Mouse (Mus musculus) CH12.LX (cell line): ENCODE data around the gene Gstt4. TPM values are rescaled to one million over a fixed set of nuclear protein-coding genes. Genes with fewer than 3 reads are reported as not detected.

ENCODE experiments used
- DNase-seq: peaks from one replicate; pipeline ENCODE4 v3.0.0-alpha.2; 2013; ENCODE audit errors: extremely low read depth
- H3K27ac ChIP-seq: 2 replicates; pipeline ENCODE4 v1.5.1; 2012; ENCODE audit warnings: low read depth, mild to moderate bottlenecking, control low read depth, moderate library complexity; ENCODE audit not compliant: insufficient read depth
- H3K27me3 ChIP-seq: replicated peaks from 2 replicates; pipeline ENCODE3; 2012; ENCODE audit warnings: inconsistent platforms
- H3K36me3 ChIP-seq, 2 experiments: replicated peaks in 1 of 2; 2 replicates each; pipeline versions ENCODE3 to v1.6.1; 2012; ENCODE audit warnings: inconsistent platforms in 1 of 2, low read length in 1 of 2, mild to moderate bottlenecking in 1 of 2, mixed read lengths in 1 of 2, moderate library complexity in 1 of 2; ENCODE audit not compliant: control insufficient read depth in 1 of 2, insufficient read depth in 1 of 2
- H3K4me1 ChIP-seq, 2 experiments: 2 replicates each; pipeline ENCODE4 v1.6.1; 2012; ENCODE audit warnings: inconsistent platforms in 1 of 2, moderate library complexity in 1 of 2; ENCODE audit not compliant: insufficient read depth in 2 of 2, control insufficient read depth in 1 of 2
- H3K4me2 ChIP-seq: 2 replicates; pipeline ENCODE4 v1.6.1; 2012; ENCODE audit warnings: low read depth, mild to moderate bottlenecking, control low read depth; ENCODE audit not compliant: poor library complexity, insufficient read depth, severe bottlenecking
- H3K4me3 ChIP-seq, 3 experiments: fragments of 150-350 bp in 1 of 3; sonication (generic) in 1 of 3; replicated peaks in 1 of 3; 2 replicates each; pipeline versions ENCODE3 to v1.5.1; 2011 to 2012; ENCODE audit warnings: low read depth in 2 of 3, low read length in 2 of 3, mild to moderate bottlenecking in 2 of 3, moderate library complexity in 2 of 3, control low read depth in 1 of 3, improper control_type of control experiment in 1 of 3, inconsistent platforms in 1 of 3, mixed read lengths in 1 of 3; ENCODE audit not compliant: poor library complexity in 1 of 3
- H3K79me2 ChIP-seq: replicated peaks from 2 replicates; pipeline ENCODE4 v1.6.1; 2012; ENCODE audit warnings: mild to moderate bottlenecking, moderate library complexity; ENCODE audit not compliant: control insufficient read depth, poor library complexity, insufficient read depth, severe bottlenecking; ENCODE audit errors: extremely low read depth
- H3K9ac ChIP-seq: 2 replicates; pipeline ENCODE4 v1.6.1; 2012; ENCODE audit warnings: low read depth, mild to moderate bottlenecking, control low read depth, moderate library complexity; ENCODE audit not compliant: insufficient read depth
- H3K9me3 ChIP-seq: replicated peaks from 2 replicates; pipeline ENCODE3; 2012; ENCODE audit warnings: low read length, inconsistent platforms, mixed read lengths
- CHD1 ChIP-seq: IDR thresholded peaks from 2 replicates; pipeline ENCODE4 v1.6.1; 2012; ENCODE audit warnings: low read depth, low read length, improper control_type of control experiment, inconsistent platforms
- CHD2 ChIP-seq: IDR thresholded peaks from 2 replicates; pipeline ENCODE4 v1.6.1; 2011; ENCODE audit warnings: low read length, improper control_type of control experiment
- GABPA ChIP-seq: IDR thresholded peaks from 2 replicates; pipeline ENCODE4 v1.6.1; 2012; ENCODE audit warnings: low read depth, low read length, improper control_type of control experiment, inconsistent platforms; ENCODE audit not compliant: insufficient replicate concordance
- IRF4 ChIP-seq: IDR thresholded peaks from 2 replicates; pipeline ENCODE4 v1.6.1; 2014; ENCODE audit warnings: low read depth, mild to moderate bottlenecking, inconsistent platforms, low read length, improper control_type of control experiment
- JUND ChIP-seq: conservative IDR thresholded peaks from 2 replicates; pipeline ENCODE4 v1.6.1; 2011; ENCODE audit warnings: low read depth, low read length, improper control_type of control experiment
- KAT2A ChIP-seq: IDR thresholded peaks from 2 replicates; pipeline ENCODE4 v1.6.1; 2012; ENCODE audit warnings: low read length, improper control_type of control experiment, inconsistent platforms; ENCODE audit not compliant: insufficient replicate concordance
- MAFK ChIP-seq: IDR thresholded peaks from 2 replicates; pipeline ENCODE4 v1.6.1; 2011; ENCODE audit warnings: low read length, improper control_type of control experiment; ENCODE audit not compliant: insufficient replicate concordance
- MYC ChIP-seq: IDR thresholded peaks from 2 replicates; pipeline ENCODE4 v1.6.1; 2011; ENCODE audit warnings: low read depth, mild to moderate bottlenecking, improper control_type of control experiment, low read length
- NRF1 ChIP-seq: IDR thresholded peaks from 2 replicates; pipeline ENCODE4 v1.6.1; 2014; ENCODE audit warnings: low read depth, mild to moderate bottlenecking, inconsistent platforms, low read length, improper control_type of control experiment, moderate library complexity
- PAX5 ChIP-seq: IDR thresholded peaks from 2 replicates; pipeline ENCODE4 v1.6.1; 2012; ENCODE audit warnings: low read length, inconsistent platforms, mixed read lengths
- POLR2AphosphoS2 ChIP-seq: IDR thresholded peaks from 2 replicates; pipeline ENCODE4 v1.6.1; 2011; ENCODE audit warnings: low read depth, low read length, improper control_type of control experiment
- RAD21 ChIP-seq: IDR thresholded peaks from 2 replicates; pipeline ENCODE4 v1.6.1; 2011; ENCODE audit warnings: low read depth, mild to moderate bottlenecking, low read length, improper control_type of control experiment, moderate library complexity
- SMC3 ChIP-seq: IDR thresholded peaks from 2 replicates; pipeline ENCODE4 v1.6.1; 2011; ENCODE audit warnings: low read depth, low read length, improper control_type of control experiment
- TBP ChIP-seq: conservative IDR thresholded peaks from 2 replicates; pipeline ENCODE4 v1.6.1; 2011; ENCODE audit warnings: low read depth, low read length, improper control_type of control experiment
- ZKSCAN1 ChIP-seq: IDR thresholded peaks from 2 replicates; pipeline ENCODE4 v1.6.1; 2012; ENCODE audit warnings: low read depth, inconsistent platforms, low read length, improper control_type of control experiment, borderline replicate concordance
- dilution Hi-C: fragments of 300-500 bp; cut with MboI; formaldehyde crosslinking; loops from 2 replicates; pipeline ENCODE4 v1.14.3; 2020; ENCODE audit warnings: low sequenced_read_pairs; ENCODE audit not compliant: extremely low pct_unique_long_range_greater_than_20kb, extremely low pct_ligation_motif_present
- in situ Hi-C: fragments of 300-500 bp; cut with MboI; formaldehyde crosslinking; loops from 3 replicates; pipeline ENCODE4 v1.14.3; 2019; ENCODE audit warnings: low sequenced_read_pairs, low pct_ligation_motif_present, low pct_unique_long_range_greater_than_20kb, mixed read lengths
- polyA plus RNA-seq: library from polyadenylated mRNA; unstranded; fragments of >175 nt; gene quantifications from 2 replicates; pipeline ENCODE4 v1.2.1, GENCODE M21; 2012; ENCODE audit warnings: low read depth; ENCODE audit not compliant: insufficient read length
- total RNA-seq, 2 experiments: library from RNA; depleted of rRNA; stranded (reverse); fragments of 300-350 nt in 1 of 2; fragments of >200 nt in 1 of 2; gene quantifications; 2 replicates each; pipeline ENCODE4 v1.2.3; 2012 to 2014

The Gstt4 gene
- 0.17 and 0.21 TPM in 2 replicates for total RNA-seq (2012; rRNA removed)
- total RNA-seq (2014; rRNA removed) = 0.42 and 0.45 TPM in 2 replicates
- 0.80 and 0.94 TPM in 2 replicates for polyA plus RNA-seq

- Histone ChIP-seq H3K9me3 (peaks cover 44% of the 10 kb centered on the region), H3K4me3 (no peak within 1 kb of the TSS), H3K4me1 (peaks cover 0 to 32% of the 10 kb centered on the region in 2 experiments; a peak in 2 of 4 replicates), H3K36me3 (peaks cover 0 to 5% of the 10 kb centered on the region in 2 experiments), H3K27me3 (no peaks in the 10 kb centered on the region), H3K79me2 (no peaks in the 10 kb centered on the region), H3K9ac (no peak within 1 kb of the TSS), H3K27ac (no peak within 1 kb of the TSS), H3K4me2 (no peak within 1 kb of the TSS)
- no peak for DNase-seq
- TF ChIP-seq NRF1 (no peak), ZKSCAN1 (no peak), TBP (no peak), MYC (no peak), IRF4 (no peak), SMC3 (no peak), POLR2AphosphoS2 (no peak), KAT2A (no peak), JUND (no peak)
- dilution Hi-C loops (no loop called here), in situ Hi-C loops (no loop called here)
Measured at GRCm38 (mm10) chr10:75822443-75822842, at the start of gene Gstt4. Gene Gstt4, minus strand, starts transcription at chr10:75822543.

- peaks cover 4% of the 10 kb centered on the region for H3K9me3 ChIP-seq
- H3K27me3 ChIP-seq = no peaks in the 10 kb centered on the region
- no peak overlapping the region for H3K4me2 ChIP-seq
- peaks cover 13 to 23% of the 10 kb centered on the region in 2 experiments for H3K36me3 ChIP-seq
- TF ChIP-seq MAFK (no peak), PAX5 (no peak), CHD1 (no peak), CHD2 (no peak), RAD21 (no peak), GABPA (no peak), SMC3 (no peak), KAT2A (no peak)
- no peak overlapping the region for H3K4me3 ChIP-seq
- dilution Hi-C loops = no loop called here
- no peak for DNase-seq
- H3K27ac ChIP-seq = no peak overlapping the region
- H3K9ac ChIP-seq = no peak overlapping the region
- in situ Hi-C loops = no loop called here
- H3K4me1 ChIP-seq = peaks cover 11 to 26% of the 10 kb centered on the region in 2 experiments
- peaks cover 8% of the 10 kb centered on the region for H3K79me2 ChIP-seq
Measured at GRCm38 (mm10) chr10:75861587-75861986, 39.2 kb upstream of the Gstt4 start.
